Mouse (Mus musculus) left cerebral cortex, adult 2 months (tissue): Measurements from ENCODE around the gene Vps13d. TPM values are rescaled to one million over a fixed set of nuclear protein-coding genes. Genes with fewer than 3 reads are reported as not detected.

Experiments
- DNase-seq, 2 experiments: peaks; one replicate each; pipeline ENCODE4 v3.0.0; 2021 to 2022; ENCODE audit warnings: low spot score in 2 of 2, mixed read lengths in 1 of 2; ENCODE audit errors: extremely low spot score in 1 of 2
- H3K27ac ChIP-seq: fragments of 200-600 bp; 2 replicates; pipeline ENCODE4 v1.8.1; 2022
- H3K4me3 ChIP-seq: fragments of 200-600 bp; 2 replicates; pipeline ENCODE4 v1.8.1; 2022
- CTCF ChIP-seq: fragments of 200-600 bp; IDR thresholded peaks from 2 replicates; pipeline ENCODE4 v1.8.1; 2022; ENCODE audit warnings: antibody characterized with exemption, mild to moderate bottlenecking, moderate library complexity
- intact Hi-C: fragments of 180-260 bp; cut with DNase I; formaldehyde crosslinking; loops from one replicate; pipeline ENCODE4 v1.15.1; 2025
- total RNA-seq, 2 experiments: library from RNA; stranded (reverse); gene quantifications; 2 replicates each; pipeline ENCODE4 v1.2.3; 2021

Gene Vps13d
- total RNA-seq, 2 experiments from 2014 or later = 63.2 to 64.4 TPM

- H3K4me3 ChIP-seq = no peak overlapping the region
- DNase-seq = no peak
- H3K27ac ChIP-seq = no peak overlapping the region; the same call in 1 of the 2 replicates
- TF ChIP-seq CTCF = no peak
- intact Hi-C loops = loop anchor here (2.0 kb wide), 1 partner anchor 134 kb away; no protein-coding TSS in a partner anchor
Measured at GRCm38 (mm10) chr4:145024694-145025408, 170.0 kb downstream of the Vps13d start.

- DNase-seq = no peak
- Histone ChIP-seq H3K4me3 (no peak overlapping the region), H3K27ac (no peak overlapping the region)
- intact Hi-C loops = loop anchor here (2.0 kb wide), 1 partner anchor 133 kb away; no protein-coding TSS in a partner anchor
- TF ChIP-seq CTCF = no peak
Measured at GRCm38 (mm10) chr4:145023911-145024310, 170.9 kb downstream of the Vps13d start.

DNA sequence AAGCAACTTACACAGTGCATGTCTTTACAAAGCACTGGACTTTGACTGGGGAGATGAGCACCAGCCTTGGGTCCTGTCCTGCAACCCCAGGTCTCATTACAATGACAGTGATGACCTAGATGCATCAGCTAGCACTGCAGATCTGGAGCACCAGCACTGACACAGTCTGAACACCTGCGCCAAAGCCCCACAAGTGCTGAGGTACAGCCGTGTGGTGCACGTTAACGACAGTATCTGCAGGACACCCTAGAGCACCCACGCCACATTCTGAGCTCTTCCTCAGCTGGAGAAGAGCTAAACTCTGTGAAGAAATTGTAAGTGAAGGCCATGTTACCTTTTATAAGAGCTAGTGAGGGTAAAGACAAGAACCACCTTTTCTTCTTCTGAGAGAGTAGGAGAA is 172.0 kb downstream of the Vps13d start:
- Histone ChIP-seq H3K27ac (no peak overlapping the region), H3K4me3 (no peak overlapping the region)
- intact Hi-C loops = no loop called here
- TF ChIP-seq CTCF = no peak
- no peak for DNase-seq

DNA sequence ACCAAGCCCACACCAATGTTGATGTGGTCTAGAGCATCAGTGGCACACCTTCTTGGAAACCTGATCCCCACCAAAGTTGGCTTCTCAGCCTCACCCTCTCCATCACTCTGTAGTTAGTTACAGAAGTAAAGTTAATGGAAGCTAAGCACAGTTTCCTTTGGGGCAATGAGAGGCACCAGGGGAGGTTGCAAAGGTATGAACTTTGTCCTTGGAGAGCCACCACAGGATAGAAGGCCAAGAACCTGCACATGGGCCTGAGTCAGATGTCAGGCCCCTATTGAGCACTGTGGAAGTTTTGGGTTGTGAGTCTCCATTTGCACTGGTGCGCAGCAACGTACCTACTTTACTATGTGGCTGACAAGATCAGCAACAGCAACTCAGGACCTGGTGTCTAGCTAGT is 172.6 kb downstream of the Vps13d start:
- no peak overlapping the region for H3K27ac ChIP-seq
- no peak for TF ChIP-seq CTCF
- intact Hi-C loops = no loop called here
- no peak overlapping the region for H3K4me3 ChIP-seq
- no peak for DNase-seq

GRCm38 (mm10) chr4:145020383-145020782 is 174.4 kb downstream of the Vps13d start:
- Histone ChIP-seq H3K27ac (peak overlapping the region; percentile 2; the same call in 1 of the 2 replicates), H3K4me3 (no peak overlapping the region)
- no peak for DNase-seq
- no peak for TF ChIP-seq CTCF
- intact Hi-C loops = no loop called here

- intact Hi-C loops = no loop called here
- no peak for DNase-seq
- Histone ChIP-seq H3K4me3 (no peak overlapping the region), H3K27ac (no peak overlapping the region)
- no peak for TF ChIP-seq CTCF
Measured at GRCm38 (mm10) chr4:145019121-145019714, 175.6 kb downstream of the Vps13d start.

GRCm38 (mm10) chr4:145017745-145018144 is 177.1 kb downstream of the Vps13d start:
- DNase-seq = no peak
- intact Hi-C loops = no loop called here
- no peak overlapping the region for H3K4me3 ChIP-seq
- no peak for TF ChIP-seq CTCF
- H3K27ac ChIP-seq = no peak overlapping the region

GRCm38 (mm10) chr4:145016669-145017068 is 178.1 kb downstream of the Vps13d start:
- H3K27ac ChIP-seq = no peak overlapping the region

GRCm38 (mm10) chr4:145014632-145014960 is 180.2 kb downstream of the Vps13d start:
- TF ChIP-seq CTCF = no peak
- DNase-seq = no peak
- Histone ChIP-seq H3K27ac (no peak overlapping the region), H3K4me3 (no peak overlapping the region)
- intact Hi-C loops = no loop called here

More at GRCm38 (mm10) chr4:145016669-145017068, 178.1 kb downstream of the Vps13d start:
- intact Hi-C loops = no loop called here
- H3K4me3 ChIP-seq = no peak overlapping the region
- DNase-seq = no peak
- TF ChIP-seq CTCF = no peak

- DNase-seq = no peak
- H3K27ac ChIP-seq = no peak overlapping the region
- no peak for TF ChIP-seq CTCF
- intact Hi-C loops = no loop called here
- no peak overlapping the region for H3K4me3 ChIP-seq
Measured at GRCm38 (mm10) chr4:145013760-145014631, 180.8 kb downstream of the Vps13d start.

GRCm38 (mm10) chr4:145013187-145013586 is 181.6 kb downstream of the Vps13d start:
- no peak for TF ChIP-seq CTCF
- DNase-seq = no peak
- Histone ChIP-seq H3K27ac (0 out of 2 replicates have a peak overlapping the region, but pooled peaks have one; percentile 40), H3K4me3 (no peak overlapping the region)
- intact Hi-C loops = no loop called here

- peak overlapping the region; percentile 50; the same call in 1 of the 2 replicates for H3K27ac ChIP-seq
- intact Hi-C loops = no loop called here
- TF ChIP-seq CTCF = no peak
- H3K4me3 ChIP-seq = no peak overlapping the region
- DNase-seq = no peak
Measured at GRCm38 (mm10) chr4:145011156-145011555, 183.6 kb downstream of the Vps13d start.
